Mouse (Mus musculus) MEL (cell line): ENCODE results near the gene Rgs1. TPM values are rescaled to one million over a fixed set of nuclear protein-coding genes. Genes with fewer than 3 reads are reported as not detected.

Experiments
- DNase-seq: peaks from one replicate; pipeline ENCODE4 v3.0.0; 2011; ENCODE audit warnings: low read depth, low spot score
- H3K27ac ChIP-seq: 2 replicates; pipeline ENCODE4 v1.5.1; 2012; ENCODE audit warnings: low read depth, mild to moderate bottlenecking, control low read depth, low read length, moderate library complexity; ENCODE audit not compliant: control insufficient read depth
- H3K27me3 ChIP-seq, 2 experiments: fragments of 150-350 bp in 1 of 2; sonication (generic) in 1 of 2; 2 replicates each; pipeline ENCODE4 v1.6.1; 2012; ENCODE audit warnings: low read length in 2 of 2, mild to moderate bottlenecking in 2 of 2, improper control_type of control experiment in 1 of 2, moderate library complexity in 1 of 2; ENCODE audit not compliant: insufficient read depth in 2 of 2, control insufficient read depth in 1 of 2
- H3K36me3 ChIP-seq, 2 experiments: 2 replicates each; pipeline ENCODE4 v1.6.1; 2012 to 2014; ENCODE audit warnings: low read length in 2 of 2, improper control_type of control experiment in 1 of 2, inconsistent platforms in 1 of 2, mild to moderate bottlenecking in 1 of 2; ENCODE audit not compliant: insufficient read depth in 2 of 2, control insufficient read depth in 1 of 2
- H3K4me1 ChIP-seq, 2 experiments: fragments of 150-350 bp in 1 of 2; sonication (generic) in 1 of 2; 2 replicates each; pipeline ENCODE4 v1.6.1; 2012; ENCODE audit warnings: low read length in 2 of 2, improper control_type of control experiment in 1 of 2, mild to moderate bottlenecking in 1 of 2; ENCODE audit not compliant: insufficient read depth in 2 of 2, control insufficient read depth in 1 of 2
- H3K4me3 ChIP-seq, 2 experiments: fragments of 150-350 bp in 1 of 2; sonication (generic) in 1 of 2; 2 replicates each; pipeline ENCODE4 v1.5.1; 2012; ENCODE audit warnings: low read depth in 2 of 2, low read length in 2 of 2, mild to moderate bottlenecking in 2 of 2, moderate library complexity in 2 of 2, control low read depth in 1 of 2, improper control_type of control experiment in 1 of 2; ENCODE audit not compliant: control insufficient read depth in 1 of 2, insufficient read depth in 1 of 2
- H3K79me2 ChIP-seq: 2 replicates; pipeline ENCODE4 v1.6.1; 2012; ENCODE audit warnings: mild to moderate bottlenecking, low read length, moderate library complexity; ENCODE audit not compliant: control insufficient read depth, poor library complexity, insufficient read depth
- H3K9ac ChIP-seq: 2 replicates; pipeline ENCODE4 v1.6.1; 2012; ENCODE audit warnings: low read depth, mild to moderate bottlenecking, control low read depth, low read length, moderate library complexity; ENCODE audit not compliant: control insufficient read depth, poor library complexity, severe bottlenecking
- H3K9me3 ChIP-seq: fragments of 150-350 bp; sonication (generic); replicated peaks from 2 replicates; pipeline ENCODE4 v1.6.1; 2012; ENCODE audit warnings: mild to moderate bottlenecking, low read length, improper control_type of control experiment, moderate library complexity; ENCODE audit not compliant: insufficient read depth
- BHLHE40 ChIP-seq: IDR thresholded peaks from 2 replicates; pipeline ENCODE4 v1.6.1; 2012; ENCODE audit warnings: low read depth, mild to moderate bottlenecking, inconsistent platforms, low read length, improper control_type of control experiment, borderline replicate concordance
- CHD1 ChIP-seq: IDR thresholded peaks from 2 replicates; pipeline ENCODE4 v1.6.1; 2012; ENCODE audit warnings: low read depth, mild to moderate bottlenecking, inconsistent platforms, low read length, improper control_type of control experiment
- CHD2 ChIP-seq: IDR thresholded peaks from 2 replicates; pipeline ENCODE4 v1.6.1; 2011; ENCODE audit warnings: low read length, improper control_type of control experiment
- CTCF ChIP-seq, 3 experiments: IDR thresholded peaks in 2 of 3; conservative IDR thresholded peaks in 1 of 3; 2 replicates each; pipeline ENCODE4 v1.5.1; 2011 to 2012; ENCODE audit warnings: low read length in 3 of 3, low read depth in 2 of 3, mild to moderate bottlenecking in 2 of 3, improper control_type of control experiment in 1 of 3, inconsistent platforms in 1 of 3, mixed read lengths in 1 of 3, moderate library complexity in 1 of 3; ENCODE audit not compliant: control insufficient read depth in 1 of 3, insufficient read depth in 1 of 3, poor library complexity in 1 of 3, severe bottlenecking in 1 of 3
- E2F4 ChIP-seq: IDR thresholded peaks from 2 replicates; pipeline ENCODE4 v1.6.1; 2011; ENCODE audit warnings: low read depth, low read length, improper control_type of control experiment, borderline replicate concordance
- ELF1 ChIP-seq: IDR thresholded peaks from 2 replicates; pipeline ENCODE4 v1.6.1; 2014; ENCODE audit warnings: low read depth, mild to moderate bottlenecking, inconsistent platforms, low read length, improper control_type of control experiment, moderate library complexity
- ETS1 ChIP-seq: IDR thresholded peaks from 2 replicates; pipeline ENCODE4 v1.6.1; 2012; ENCODE audit warnings: low read depth, mild to moderate bottlenecking, inconsistent platforms, low read length, improper control_type of control experiment, moderate library complexity
- GABPA ChIP-seq: IDR thresholded peaks from 2 replicates; pipeline ENCODE4 v1.6.1; 2012; ENCODE audit warnings: low read depth, mild to moderate bottlenecking, inconsistent platforms, low read length, improper control_type of control experiment, moderate library complexity
- GATA1 ChIP-seq: IDR thresholded peaks from 2 replicates; pipeline ENCODE4 v1.6.1; 2011; ENCODE audit warnings: low read depth, low read length, improper control_type of control experiment
- HCFC1 ChIP-seq: IDR thresholded peaks from 2 replicates; pipeline ENCODE4 v1.6.1; 2012; ENCODE audit warnings: low read depth, mild to moderate bottlenecking, inconsistent platforms, low read length, improper control_type of control experiment, moderate library complexity
- JUND ChIP-seq: IDR thresholded peaks from 2 replicates; pipeline ENCODE4 v1.6.1; 2011; ENCODE audit warnings: low read depth, mild to moderate bottlenecking, improper control_type of control experiment, low read length
- KAT2A ChIP-seq: conservative IDR thresholded peaks from 2 replicates; pipeline ENCODE4 v1.6.1; 2012; ENCODE audit warnings: low read depth, low read length, improper control_type of control experiment, inconsistent platforms
- MAFK ChIP-seq: IDR thresholded peaks from 2 replicates; pipeline ENCODE4 v1.6.1; 2011; ENCODE audit warnings: low read depth, mild to moderate bottlenecking, low read length, improper control_type of control experiment, borderline replicate concordance
- MAX ChIP-seq: IDR thresholded peaks from 2 replicates; pipeline ENCODE4 v1.6.1; 2011; ENCODE audit warnings: low read length, improper control_type of control experiment
- MAZ ChIP-seq: IDR thresholded peaks from 2 replicates; pipeline ENCODE4 v1.6.1; 2012; ENCODE audit warnings: low read depth, mild to moderate bottlenecking, inconsistent platforms, low read length, improper control_type of control experiment
- MEF2A ChIP-seq: IDR thresholded peaks from 2 replicates; pipeline ENCODE4 v1.6.1; 2014; ENCODE audit warnings: low read depth, mild to moderate bottlenecking, inconsistent platforms, low read length, improper control_type of control experiment; ENCODE audit not compliant: poor library complexity, insufficient replicate concordance, severe bottlenecking; ENCODE audit errors: extremely low read depth
- MXI1 ChIP-seq: IDR thresholded peaks from 2 replicates; pipeline ENCODE4 v1.6.1; 2011; ENCODE audit warnings: mild to moderate bottlenecking, low read depth, low read length, improper control_type of control experiment
- MYC ChIP-seq: IDR thresholded peaks from 2 replicates; pipeline ENCODE4 v1.6.1; 2011; ENCODE audit warnings: low read depth, mild to moderate bottlenecking, low read length, improper control_type of control experiment, moderate library complexity
- NELFE ChIP-seq: IDR thresholded peaks from 2 replicates; pipeline ENCODE4 v1.6.1; 2011; ENCODE audit warnings: low read depth, low read length, improper control_type of control experiment
- NRF1 ChIP-seq: IDR thresholded peaks from 2 replicates; pipeline ENCODE4 v1.6.1; 2014; ENCODE audit warnings: low read depth, mild to moderate bottlenecking, inconsistent platforms, low read length, improper control_type of control experiment, moderate library complexity; ENCODE audit not compliant: poor library complexity, insufficient read depth, severe bottlenecking
- POLR2A ChIP-seq, 2 experiments: IDR thresholded peaks; 2 replicates each; pipeline ENCODE4 v1.6.1; 2011 to 2012; ENCODE audit warnings: low read length in 2 of 2, mild to moderate bottlenecking in 2 of 2, control low read depth in 1 of 2, improper control_type of control experiment in 1 of 2, low read depth in 1 of 2, moderate library complexity in 1 of 2; ENCODE audit not compliant: control insufficient read depth in 1 of 2, insufficient read depth in 1 of 2, poor library complexity in 1 of 2
- POLR2AphosphoS2 ChIP-seq: IDR thresholded peaks from 2 replicates; pipeline ENCODE4 v1.6.1; 2011; ENCODE audit warnings: low read length, improper control_type of control experiment
- POLR2AphosphoS5 ChIP-seq: IDR thresholded peaks from 2 replicates; pipeline ENCODE4 v1.6.1; 2012; ENCODE audit warnings: low read depth, borderline replicate concordance, mild to moderate bottlenecking, inconsistent platforms, low read length, moderate library complexity, mixed read lengths
- RAD21 ChIP-seq: IDR thresholded peaks from 2 replicates; pipeline ENCODE4 v1.6.1; 2011; ENCODE audit warnings: mild to moderate bottlenecking, low read depth, low read length, improper control_type of control experiment
- RCOR1 ChIP-seq: IDR thresholded peaks from 2 replicates; pipeline ENCODE4 v1.6.1; 2012; ENCODE audit warnings: low read depth, mild to moderate bottlenecking, inconsistent platforms, low read length, improper control_type of control experiment
- SIN3A ChIP-seq: IDR thresholded peaks from 2 replicates; pipeline ENCODE4 v1.6.1; 2012; ENCODE audit warnings: low read length, improper control_type of control experiment, inconsistent platforms
- SMC3 ChIP-seq: IDR thresholded peaks from 2 replicates; pipeline ENCODE4 v1.6.1; 2011; ENCODE audit warnings: low read depth, low read length, improper control_type of control experiment
- TAL1 ChIP-seq: IDR thresholded peaks from 2 replicates; pipeline ENCODE4 v1.6.1; 2012; ENCODE audit warnings: mild to moderate bottlenecking, inconsistent platforms, low read length, moderate library complexity, mixed read lengths
- TBP ChIP-seq: IDR thresholded peaks from 2 replicates; pipeline ENCODE4 v1.8.0; 2011; ENCODE audit warnings: low read depth, low read length, improper control_type of control experiment
- TCF12 ChIP-seq: IDR thresholded peaks from 2 replicates; pipeline ENCODE4 v1.6.1; 2014; ENCODE audit warnings: low read depth, mild to moderate bottlenecking, inconsistent platforms, low read length, improper control_type of control experiment, moderate library complexity
- UBTF ChIP-seq: IDR thresholded peaks from 2 replicates; pipeline ENCODE4 v1.6.1; 2012; ENCODE audit warnings: low read depth, mild to moderate bottlenecking, inconsistent platforms, low read length, improper control_type of control experiment, moderate library complexity, borderline replicate concordance; ENCODE audit not compliant: insufficient read depth
- USF1 ChIP-seq: IDR thresholded peaks from 2 replicates; pipeline ENCODE4 v1.6.1; 2014; ENCODE audit warnings: low read depth, mild to moderate bottlenecking, inconsistent platforms, low read length, improper control_type of control experiment, moderate library complexity
- USF2 ChIP-seq, 2 experiments: IDR thresholded peaks; 2 replicates each; pipeline ENCODE4 v1.6.1; 2011 to 2012; ENCODE audit warnings: improper control_type of control experiment in 2 of 2, low read length in 2 of 2, borderline replicate concordance in 1 of 2, inconsistent platforms in 1 of 2, low read depth in 1 of 2, mild to moderate bottlenecking in 1 of 2; ENCODE audit not compliant: insufficient read depth in 1 of 2
- ZC3H11A ChIP-seq: IDR thresholded peaks from 2 replicates; pipeline ENCODE4 v1.6.1; 2012; ENCODE audit warnings: low read depth, mild to moderate bottlenecking, inconsistent platforms, low read length, improper control_type of control experiment
- ZKSCAN1 ChIP-seq: IDR thresholded peaks from 2 replicates; pipeline ENCODE4 v1.6.1; 2012; ENCODE audit warnings: low read depth, mild to moderate bottlenecking, inconsistent platforms, low read length, improper control_type of control experiment, moderate library complexity
- ZMIZ1 ChIP-seq: IDR thresholded peaks from 2 replicates; pipeline ENCODE4 v1.6.1; 2012; ENCODE audit warnings: low read depth, mild to moderate bottlenecking, inconsistent platforms, low read length, improper control_type of control experiment, moderate library complexity
- ZNF384 ChIP-seq: IDR thresholded peaks from 2 replicates; pipeline ENCODE4 v1.6.1; 2012; ENCODE audit warnings: low read depth, mild to moderate bottlenecking, inconsistent platforms, low read length, improper control_type of control experiment
- polyA plus RNA-seq, 2 experiments: library from polyadenylated mRNA; stranded (reverse) in 1 of 2; unstranded in 1 of 2; fragments of >175 nt in 1 of 2; fragments of >200 nt in 1 of 2; gene quantifications; 2 replicates each; pipeline versions ENCODE4 v1.2.1 to v1.2.4; 2012; ENCODE audit warnings: low replicate concordance in 2 of 2, low read depth in 1 of 2; ENCODE audit not compliant: insufficient read length in 2 of 2, insufficient read depth in 1 of 2, missing spikeins in 1 of 2
- total RNA-seq: library from RNA; depleted of rRNA; stranded (reverse); fragments of 300-350 nt; gene quantifications from 2 replicates; pipeline ENCODE4 v1.2.3, GENCODE M21; 2012; rRNA removed

Gene Rgs1
- 1.7 and 5.9 TPM in 2 replicates for total RNA-seq
- polyA plus RNA-seq = under 1 TPM in 1 of 2 experiments, not detected in 1; 0.91 TPM

GRCm38 (mm10) chr1:144248923-144249322 is at the start of gene Rgs1:
Rgs1 (minus strand) TSS chr1:144249242.
- peak; percentile 93 for DNase-seq
- Histone ChIP-seq H3K36me3 (peaks cover 0 to 10% of the 10 kb centered on the region in 2 experiments; a peak in 3 of 4 replicates), H3K4me3 (peak within 1 kb of the TSS; percentile 77 to 81), H3K79me2 (no peaks in the 10 kb centered on the region), H3K9ac (peak within 1 kb of the TSS; percentile 73), H3K27me3 (no peaks in the 10 kb centered on the region), H3K27ac (peak within 1 kb of the TSS; percentile 76), H3K9me3 (no peaks in the 10 kb centered on the region), H3K4me1 (peaks cover 2 to 6% of the 10 kb centered on the region in 2 experiments; a peak in 2 of 4 replicates)
- peak; percentile 63 for TF ChIP-seq GATA1
- TF ChIP-seq MAFK = no peak
- no peak for TF ChIP-seq CTCF (IDR thresholded peaks at IDR 0.05 in 2 of 3, conservative IDR thresholded peaks at IDR 0.05 in 1 of 3; ENCODE audit: control insufficient read depth in 1 of 3, insufficient read depth in 1 of 3, low read depth in 2 of 3, low read length in 3 of 3, poor library complexity in 1 of 3, severe bottlenecking in 1 of 3)
- TF ChIP-seq BHLHE40 = no peak
- no peak for TF ChIP-seq ZC3H11A
- TF ChIP-seq MAX = peak; percentile 10; the same call in 1 of the 2 replicates
- TF ChIP-seq POLR2A (IDR thresholded peaks at IDR 0.05; ENCODE audit: control insufficient read depth in 1 of 2, insufficient read depth in 1 of 2, low read depth in 1 of 2, low read length in 2 of 2, poor library complexity in 1 of 2) = peak in 1 of 2 experiments; percentile 73; a peak in 2 of 4 replicates
- no peak for TF ChIP-seq UBTF
- TF ChIP-seq NELFE = peak; percentile 58
- TF ChIP-seq GABPA = no peak
- TF ChIP-seq POLR2AphosphoS5 = peak; percentile 61; the same call in 1 of the 2 replicates
- TF ChIP-seq SIN3A = peak; percentile 83
- TF ChIP-seq SMC3 = no peak
- no peak for TF ChIP-seq RCOR1
- TF ChIP-seq TAL1 = peak; percentile 36; the same call in 1 of the 2 replicates
- peak; percentile 59 for TF ChIP-seq HCFC1
- peak; percentile 70 for TF ChIP-seq MXI1
- TF ChIP-seq MYC = 0 out of 2 replicates have a peak, but pooled peaks have one; percentile 38
- TF ChIP-seq ZKSCAN1 = no peak
- TF ChIP-seq TCF12 = peak; percentile 42; the same call in 1 of the 2 replicates
- peak; percentile 90 for TF ChIP-seq ETS1
- no peak for TF ChIP-seq JUND
- peak; percentile 94 for TF ChIP-seq ZMIZ1
- TF ChIP-seq KAT2A = no peak
- TF ChIP-seq TBP = peak; percentile 95
- TF ChIP-seq E2F4 = no peak
- 0 out of 2 replicates have a peak, but pooled peaks have one; percentile 24 for TF ChIP-seq ELF1
- no peak for TF ChIP-seq NRF1
- peak; percentile 97 for TF ChIP-seq ZNF384
- TF ChIP-seq MEF2A = no peak
- TF ChIP-seq POLR2AphosphoS2 = no peak; the same call in 1 of the 2 replicates
- TF ChIP-seq CHD2 = no peak
- no peak for TF ChIP-seq CHD1
- no peak for TF ChIP-seq RAD21
- TF ChIP-seq USF2 (IDR thresholded peaks at IDR 0.05; ENCODE audit: borderline replicate concordance in 1 of 2, insufficient read depth in 1 of 2, low read depth in 1 of 2, low read length in 2 of 2) = no peak
- no peak for TF ChIP-seq MAZ
- no peak for TF ChIP-seq USF1
